Mouse (Mus musculus) bone marrow, adult 2 months (tissue): Measurements from ENCODE around the gene Sec24b.

ENCODE experiments used
- CTCF ChIP-seq: fragments of 200-500 bp; IDR thresholded peaks from 2 replicates; pipeline ENCODE4 v1.5.1; 2011; ENCODE audit warnings: low read length, control low read depth; ENCODE audit not compliant: control insufficient read depth, insufficient read depth
- POLR2A ChIP-seq: fragments of 200-500 bp; IDR thresholded peaks from 2 replicates; pipeline ENCODE4 v1.6.1; 2011; ENCODE audit warnings: low read depth, mild to moderate bottlenecking, control low read depth, low read length, borderline replicate concordance; ENCODE audit not compliant: control insufficient read depth

- TF ChIP-seq POLR2A (no peak), CTCF (no peak)
Measured at GRCm38 (mm10) chr3:130094125-130094704, 32.9 kb upstream of the Sec24b start.
